In the genomic region with DNA sequence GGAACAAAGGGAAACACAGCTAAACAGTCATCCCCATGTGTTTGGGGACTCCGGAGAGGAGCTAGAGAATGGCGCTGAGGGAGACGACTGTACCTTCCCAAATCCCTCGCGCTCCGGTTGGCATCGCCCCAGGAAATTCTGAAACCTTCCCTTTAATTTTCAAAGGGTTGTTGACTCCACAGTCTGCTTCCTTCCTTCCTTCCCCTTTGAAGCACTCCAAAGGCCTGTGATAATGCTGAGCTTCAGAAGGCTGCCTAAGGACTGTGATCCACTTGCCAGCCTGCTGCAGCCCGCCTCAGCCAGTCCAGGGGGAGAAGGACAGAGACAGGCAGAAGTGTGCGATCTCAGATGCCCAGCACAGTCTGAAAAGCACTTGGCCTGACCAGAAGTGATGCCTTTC, we compare ENCODE assay signal across 28 mouse cellular contexts.
DNase-seq lines count a peak whose midpoint lies in the region; ATAC-seq lines count a peak whose summit lies in the region.
"Had no signal": no experiment of that assay in that cellular context is flagged by ENCODE, and none has a peak within 500 bp of the region (broad histone marks: within the 10 kb centered on the region; RNA-seq: fewer than 3 reads in every experiment).

No protein-coding gene starts in this region.

- 68% methylated on average over 9 of the region's 9 CpGs for WGBS in lung, embryonic 16.5 days

- ATAC-seq in lung, embryonic 16.5 days (ENCODE audit: low read depth): 0 out of 2 replicates have a peak, but pooled peaks have one; percentile 53
- ATAC-seq: forebrain, postnatal 0 days; intestine, embryonic 16.5 days; lung, postnatal 0 days; midbrain, embryonic 16.5 days had no signal

- H3K4me1 ChIP-seq in lung, embryonic 16.5 days (replicated peaks; ENCODE audit: control insufficient read depth, insufficient read depth, low read length): peaks cover 12% of the 10 kb centered on the region
- H3K4me1 ChIP-seq: liver, embryonic 15.5 days had no signal

- H3K9me3 ChIP-seq in lung, embryonic 16.5 days (ENCODE audit: control insufficient read depth, low read length): no peaks in the 10 kb centered on the region
- H3K9me3 ChIP-seq: embryonic facial prominence, embryonic 10.5 days; embryonic facial prominence, embryonic 15.5 days; forebrain, embryonic 12.5 days; G1E; heart, embryonic 15.5 days; hindbrain, embryonic 13.5 days; limb, embryonic 12.5 days; liver, embryonic 15.5 days; neural tube, embryonic 13.5 days had no signal

- no peaks in the 10 kb centered on the region for H3K36me3 ChIP-seq in lung, embryonic 16.5 days (ENCODE audit: control insufficient read depth, insufficient read depth, low read length)
- H3K36me3 ChIP-seq: embryonic facial prominence, embryonic 15.5 days; forebrain, embryonic 12.5 days; G1E; heart, embryonic 15.5 days; hindbrain, embryonic 13.5 days; liver, embryonic 15.5 days; neural tube, embryonic 13.5 days had no signal

- DNase-seq in adrenal gland, postnatal 10 days: peak; percentile 49
- DNase-seq in adrenal gland, adult 8-10 months: no peak
- peak; percentile 95 for DNase-seq in heart, adult 11 months
- DNase-seq in heart, postnatal 36 days: no peak
- no peak for DNase-seq in lung, adult 18-20 months
- peak; percentile 26 to 39 for DNase-seq in adrenal gland, postnatal 36 days
- DNase-seq in neural tube, embryonic 10.5 days (ENCODE audit: extremely low spot score, low spot score): no peak
- DNase-seq: cerebellum, adult 8-10 months; cerebellum, postnatal 25 days; forebrain, postnatal 0 days; kidney, adult 8-10 months; kidney, postnatal 14 days; thymus, postnatal 14 days had no signal

- H3K4me2 ChIP-seq in lung, embryonic 16.5 days (ENCODE audit: low read depth, low read length): no peak overlapping the region
- H3K4me2 ChIP-seq: embryonic facial prominence, embryonic 15.5 days; forebrain, embryonic 12.5 days; heart, embryonic 15.5 days; hindbrain, embryonic 13.5 days; limb, embryonic 12.5 days; liver, embryonic 15.5 days; midbrain, embryonic 11.5 days; neural tube, embryonic 13.5 days had no signal

- H3K27ac ChIP-seq in lung, embryonic 16.5 days (ENCODE audit: low read length): no peak overlapping the region
- H3K27ac ChIP-seq: embryonic facial prominence, embryonic 15.5 days; forebrain, embryonic 12.5 days; heart, embryonic 15.5 days; hindbrain, embryonic 13.5 days; liver, embryonic 15.5 days; neural tube, embryonic 13.5 days had no signal

- H3K9ac ChIP-seq in lung, embryonic 16.5 days (ENCODE audit: low read length): no peak overlapping the region
- H3K9ac ChIP-seq: embryonic facial prominence, embryonic 15.5 days; forebrain, embryonic 12.5 days; forebrain, postnatal 0 days; heart, embryonic 15.5 days; limb, embryonic 12.5 days; liver, embryonic 15.5 days; neural tube, embryonic 13.5 days had no signal

- intact Hi-C loops in heart, postnatal 36 days (cut with DNase I): no loop called here

- no peak overlapping the region for H3K4me3 ChIP-seq in lung, embryonic 16.5 days (ENCODE audit: low read length)
- H3K4me3 ChIP-seq: embryonic facial prominence, embryonic 10.5 days; embryonic facial prominence, embryonic 15.5 days; forebrain, embryonic 12.5 days; heart, embryonic 15.5 days; hindbrain, embryonic 13.5 days; limb, embryonic 12.5 days; liver, embryonic 15.5 days; myocyte; neural tube, embryonic 13.5 days had no signal

- H3K27me3 ChIP-seq in lung, embryonic 16.5 days (ENCODE audit: control insufficient read depth, insufficient read depth, low read depth, low read length): no peaks in the 10 kb centered on the region
- H3K27me3 ChIP-seq: embryonic facial prominence, embryonic 15.5 days; forebrain, embryonic 12.5 days; heart, embryonic 15.5 days; hindbrain, embryonic 13.5 days; limb, embryonic 12.5 days; liver, embryonic 15.5 days; neural tube, embryonic 13.5 days had no signal

Comparison
In these comparisons a context has a peak if more than half of its experiments do, and no peak if none do; other contexts are left out.
1. DNase-seq: peak in adrenal gland, postnatal 10 days (single experiment), heart, adult 11 months (single experiment) and adrenal gland, postnatal 36 days (2 of 2); none in adrenal gland, adult 8-10 months (single experiment), heart, postnatal 36 days (0 of 2), lung, adult 18-20 months (0 of 2) and neural tube, embryonic 10.5 days (single experiment).